In genomic region chr12:111670371-111670971, GRCm38 (mm10) we compare ENCODE assay signal across 8 mouse cellular contexts. TPM values are rescaled to one million over a fixed set of nuclear protein-coding genes. Genes with fewer than 3 reads are reported as not detected.
DNase-seq lines count a peak whose midpoint lies in the region; ATAC-seq and TF ChIP-seq lines count a peak whose summit lies in the region.

No protein-coding gene starts in this region.

- H3K36me3 ChIP-seq in forebrain, embryonic 15.5 days: peaks cover 11% of the 10 kb centered on the region; the same call in 1 of the 2 replicates
- H3K36me3 ChIP-seq in kidney, embryonic 14.5 days (ENCODE audit: control insufficient read depth, insufficient read depth, low read length): no peaks in the 10 kb centered on the region
- H3K36me3 ChIP-seq in lung, postnatal 0 days (ENCODE audit: insufficient read depth, low read length): no peaks in the 10 kb centered on the region
- H3K36me3 ChIP-seq in stomach, embryonic 14.5 days (ENCODE audit: control insufficient read depth, insufficient read depth, low read length): no peaks in the 10 kb centered on the region

- no peaks in the 10 kb centered on the region for H3K27me3 ChIP-seq in forebrain, embryonic 15.5 days
- H3K27me3 ChIP-seq in kidney, embryonic 14.5 days (ENCODE audit: control insufficient read depth, insufficient read depth, low read length): peaks cover 42% of the 10 kb centered on the region
- H3K27me3 ChIP-seq in lung, postnatal 0 days (replicated peaks; ENCODE audit: insufficient read depth, low read length): peaks cover 20% of the 10 kb centered on the region; the same call in 1 of the 2 replicates
- 0 out of 2 replicates have a peak, but pooled peaks cover 6% of the 10 kb centered on the region for H3K27me3 ChIP-seq in stomach, embryonic 14.5 days (ENCODE audit: control insufficient read depth, insufficient read depth, low read length)

- DNase-seq in heart, adult 11 months: peak; percentile 95
- DNase-seq in heart, adult 8-10 months (ENCODE audit: low spot score): no peak
- peak; percentile 72 for DNase-seq in lung, postnatal 0 days (ENCODE audit: low spot score)
- DNase-seq in thymus, postnatal 10 days (ENCODE audit: low spot score in 2 of 2): no peak

- TF ChIP-seq CTCF in lung, postnatal 0 days (IDR thresholded peaks at IDR 0.05): no peak

- no peak for TF ChIP-seq EP300 in lung, postnatal 0 days (IDR thresholded peaks at IDR 0.05)

- H3K4me3 ChIP-seq in brown adipose tissue, adult 24 weeks (ENCODE audit: insufficient read depth, low read depth, low read length): peak overlapping the region; percentile 71
- peak overlapping the region; percentile 90 for H3K4me3 ChIP-seq in forebrain, embryonic 15.5 days
- H3K4me3 ChIP-seq in kidney, embryonic 14.5 days (ENCODE audit: low read length): peak overlapping the region; percentile 60
- peak overlapping the region; percentile 47 for H3K4me3 ChIP-seq in lung, postnatal 0 days (ENCODE audit: low read depth, low read length)
- peak overlapping the region; percentile 53 for H3K4me3 ChIP-seq in stomach, embryonic 14.5 days (ENCODE audit: low read depth, low read length)

- peaks cover 18% of the 10 kb centered on the region for H3K4me1 ChIP-seq in brown adipose tissue, adult 24 weeks (ENCODE audit: control insufficient read depth, insufficient read depth, insufficient read length, low read length)
- H3K4me1 ChIP-seq in forebrain, embryonic 15.5 days: peaks cover 37% of the 10 kb centered on the region
- peaks cover 28% of the 10 kb centered on the region for H3K4me1 ChIP-seq in kidney, embryonic 14.5 days (ENCODE audit: control insufficient read depth, insufficient read depth, low read length)
- peaks cover 23% of the 10 kb centered on the region; the same call in 1 of the 2 replicates for H3K4me1 ChIP-seq in lung, postnatal 0 days (ENCODE audit: insufficient read depth, low read depth, low read length)
- H3K4me1 ChIP-seq in stomach, embryonic 14.5 days (ENCODE audit: control insufficient read depth, insufficient read depth, low read length): peaks cover 26% of the 10 kb centered on the region; the same call in 1 of the 2 replicates

- peak overlapping the region; percentile 96 for H3K9ac ChIP-seq in forebrain, embryonic 15.5 days (replicated peaks)
- H3K9ac ChIP-seq in kidney, embryonic 14.5 days (ENCODE audit: low read depth, low read length): no peak overlapping the region
- H3K9ac ChIP-seq in lung, postnatal 0 days (replicated peaks; ENCODE audit: low read depth): no peak overlapping the region
- H3K9ac ChIP-seq in stomach, embryonic 14.5 days (replicated peaks; ENCODE audit: low read depth, low read length): peak overlapping the region; percentile 67; the same call in 1 of the 2 replicates

- no peaks in the 10 kb centered on the region for H3K9me3 ChIP-seq in forebrain, embryonic 15.5 days
- no peaks in the 10 kb centered on the region for H3K9me3 ChIP-seq in kidney, embryonic 14.5 days (ENCODE audit: control insufficient read depth, low read length)
- H3K9me3 ChIP-seq in lung, postnatal 0 days (ENCODE audit: low read length): no peaks in the 10 kb centered on the region
- no peaks in the 10 kb centered on the region for H3K9me3 ChIP-seq in stomach, embryonic 14.5 days (ENCODE audit: control insufficient read depth, low read depth, low read length)

- H3K4me2 ChIP-seq in forebrain, embryonic 15.5 days (replicated peaks): peak overlapping the region; percentile 71
- H3K4me2 ChIP-seq in kidney, embryonic 14.5 days (replicated peaks; ENCODE audit: low read depth, low read length): peak overlapping the region; percentile 92
- H3K4me2 ChIP-seq in lung, postnatal 0 days (replicated peaks; ENCODE audit: low read depth, low read length): peak overlapping the region; percentile 84
- peak overlapping the region; percentile 93 for H3K4me2 ChIP-seq in stomach, embryonic 14.5 days (replicated peaks; ENCODE audit: low read depth, low read length)

- H3K27ac ChIP-seq in brown adipose tissue, adult 24 weeks (replicated peaks; ENCODE audit: low read depth, low read length): 0 out of 2 replicates have a peak overlapping the region, but pooled peaks have one; percentile 20
- peak overlapping the region; percentile 91 for H3K27ac ChIP-seq in forebrain, embryonic 15.5 days (replicated peaks)
- H3K27ac ChIP-seq in kidney, embryonic 14.5 days (ENCODE audit: low read depth, low read length): no peak overlapping the region
- peak overlapping the region; percentile 14; the same call in 1 of the 2 replicates for H3K27ac ChIP-seq in lung, postnatal 0 days (ENCODE audit: low read length)
- H3K27ac ChIP-seq in stomach, embryonic 14.5 days (ENCODE audit: low read length): no peak overlapping the region

- ATAC-seq in forebrain, embryonic 15.5 days (replicated peaks): no peak
- no peak for ATAC-seq in kidney, embryonic 14.5 days (ENCODE audit: low FRiP score, low TSS enrichment)
- ATAC-seq in lung, postnatal 0 days: peak; percentile 38
- no peak for ATAC-seq in stomach, embryonic 14.5 days (ENCODE audit: insufficient number of reproducible peaks, insufficient read depth, low FRiP score, low read depth)

- 1% methylated on average over 28 of the region's 29 CpGs for WGBS in forebrain, embryonic 15.5 days
- 11% methylated on average over 28 of the region's 29 CpGs for WGBS in kidney, embryonic 14.5 days
- 17% methylated on average over 26 of the region's 29 CpGs for WGBS in lung, postnatal 0 days
- WGBS in stomach, embryonic 14.5 days: 18% methylated on average over 28 of the region's 29 CpGs

RNA-seq across cellular contexts. Expression of gene Ckb, which starts 1.7 kb away (rescaled TPM):
- 10 to 100 TPM; 57.4 to 70.8 (median 63.8) TPM for total RNA-seq in heart, adult 8-10 months (2022)
- polyA plus RNA-seq in brown adipose tissue, adult 24 weeks (2012; ENCODE audit: insufficient read depth, insufficient read length, missing spikeins): 20.8 and 30.3 TPM in 2 replicates
- 1,536 and 1,584 TPM in 2 replicates for polyA plus RNA-seq in forebrain, embryonic 15.5 days (2015; fragmentation: Nextera tagmentation; extraction: Ambion mirVana)
- 81.5 and 88.5 TPM in 2 replicates for polyA plus RNA-seq in kidney, embryonic 14.5 days (2014; fragmentation: Nextera tagmentation; extraction: Ambion mirVana)
- 153 TPM in 2 replicates for polyA plus RNA-seq in lung, postnatal 0 days (2015; fragmentation: Nextera tagmentation; extraction: Ambion mirVana)
- polyA plus RNA-seq in stomach, embryonic 14.5 days (2014; fragmentation: Nextera tagmentation; extraction: Ambion mirVana): 548 and 555 TPM in 2 replicates

RNA-seq across cellular contexts. Expression of gene Trmt61a, which starts 7.4 kb away (rescaled TPM):
- 1 to 10 TPM; 4.0 to 5.9 (median 4.9) TPM for total RNA-seq in heart, adult 8-10 months (2022)
- 2.9 and 3.2 TPM in 2 replicates for polyA plus RNA-seq in brown adipose tissue, adult 24 weeks (2012; ENCODE audit: insufficient read depth, insufficient read length, missing spikeins)
- polyA plus RNA-seq in forebrain, embryonic 15.5 days (2015; fragmentation: Nextera tagmentation; extraction: Ambion mirVana): 10.6 and 12.0 TPM in 2 replicates
- 6.7 and 11.9 TPM in 2 replicates for polyA plus RNA-seq in kidney, embryonic 14.5 days (2014; fragmentation: Nextera tagmentation; extraction: Ambion mirVana)
- 4.3 and 4.5 TPM in 2 replicates for polyA plus RNA-seq in lung, postnatal 0 days (2015; fragmentation: Nextera tagmentation; extraction: Ambion mirVana)
- polyA plus RNA-seq in stomach, embryonic 14.5 days (2014; fragmentation: Nextera tagmentation; extraction: Ambion mirVana): 7.8 and 9.2 TPM in 2 replicates

RNA-seq across cellular contexts. Expression of gene Bag5, which starts 42.6 kb away (rescaled TPM):
- 10 to 100 TPM; 18.9 to 20.1 (median 19.6) TPM for total RNA-seq in heart, adult 8-10 months (2022)
- polyA plus RNA-seq in brown adipose tissue, adult 24 weeks (2012; ENCODE audit: insufficient read depth, insufficient read length, missing spikeins): 16.2 and 18.1 TPM in 2 replicates
- 65.1 and 69.1 TPM in 2 replicates for polyA plus RNA-seq in forebrain, embryonic 15.5 days (2015; fragmentation: Nextera tagmentation; extraction: Ambion mirVana)
- 45.2 and 49.7 TPM in 2 replicates for polyA plus RNA-seq in kidney, embryonic 14.5 days (2014; fragmentation: Nextera tagmentation; extraction: Ambion mirVana)
- 48.9 and 52.5 TPM in 2 replicates for polyA plus RNA-seq in lung, postnatal 0 days (2015; fragmentation: Nextera tagmentation; extraction: Ambion mirVana)
- polyA plus RNA-seq in stomach, embryonic 14.5 days (2014; fragmentation: Nextera tagmentation; extraction: Ambion mirVana): 49.8 and 58.0 TPM in 2 replicates

RNA-seq across cellular contexts. Expression of gene Apopt1, which starts 42.6 kb away (rescaled TPM):
- total RNA-seq in heart, adult 8-10 months (2022): 10 to 100 TPM; 33.7 to 37.7 (median 35.0) TPM
- polyA plus RNA-seq in brown adipose tissue, adult 24 weeks (2012; ENCODE audit: insufficient read depth, insufficient read length, missing spikeins): 123 and 134 TPM in 2 replicates
- 48.2 and 48.7 TPM in 2 replicates for polyA plus RNA-seq in forebrain, embryonic 15.5 days (2015; fragmentation: Nextera tagmentation; extraction: Ambion mirVana)
- polyA plus RNA-seq in kidney, embryonic 14.5 days (2014; fragmentation: Nextera tagmentation; extraction: Ambion mirVana): 63.1 and 63.4 TPM in 2 replicates
- polyA plus RNA-seq in lung, postnatal 0 days (2015; fragmentation: Nextera tagmentation; extraction: Ambion mirVana): 42.3 and 43.1 TPM in 2 replicates
- 56.1 and 60.8 TPM in 2 replicates for polyA plus RNA-seq in stomach, embryonic 14.5 days (2014; fragmentation: Nextera tagmentation; extraction: Ambion mirVana)

Comparison
In these comparisons a context has a peak if more than half of its experiments do, and no peak if none do; other contexts are left out.
1. DNase-seq: peak in heart, adult 11 months (single experiment) and lung, postnatal 0 days (single experiment); none in heart, adult 8-10 months (single experiment) and thymus, postnatal 10 days (0 of 2).
2. H3K27ac ChIP-seq: peak in brown adipose tissue, adult 24 weeks (single experiment), forebrain, embryonic 15.5 days (single experiment) and lung, postnatal 0 days (single experiment); none in kidney, embryonic 14.5 days (single experiment) and stomach, embryonic 14.5 days (single experiment).
3. H3K9ac ChIP-seq: peak in forebrain, embryonic 15.5 days (single experiment) and stomach, embryonic 14.5 days (single experiment); none in kidney, embryonic 14.5 days (single experiment) and lung, postnatal 0 days (single experiment).
4. Peak in every context shown above with its lines, with median percentiles within 50 percentile points of each other: H3K4me3 ChIP-seq and H3K4me2 ChIP-seq.